Mouse (Mus musculus): ENCODE results near the gene Dbn1.
A peak's percentile ranks its signal among the peaks of the same experiment; 100 is the strongest.

The Dbn1 gene

GRCm38 (mm10) chr13:55478036-55478435 lies 9.9 kb downstream of the Dbn1 start:
- peak; percentile 76 for DNase-seq (ENCODE audit: low spot score)

- DNase-seq (ENCODE audit: low spot score), result no peak
Observed at GRCm38 (mm10) chr13:55477492-55477891, 10.4 kb downstream of the Dbn1 start.

GRCm38 (mm10) chr13:55476256-55476655 lies 11.7 kb downstream of the Dbn1 start:
- DNase-seq (ENCODE audit: low spot score), result no peak

GRCm38 (mm10) chr13:55475750-55476149 lies 12.2 kb downstream of the Dbn1 start:
- no peak for DNase-seq (ENCODE audit: low spot score)

- peak; percentile 57 for DNase-seq (ENCODE audit: low spot score)
Observed at GRCm38 (mm10) chr13:55474621-55475069, 13.3 kb downstream of the Dbn1 start.

- DNase-seq (ENCODE audit: low spot score), result no peak
Observed at GRCm38 (mm10) chr13:55473961-55474360, 13.9 kb downstream of the Dbn1 start.

GRCm38 (mm10) chr13:55473076-55473831 lies 14.7 kb downstream of the Dbn1 start:
- DNase-seq (ENCODE audit: low spot score), result peak; percentile 59

GRCm38 (mm10) chr13:55472132-55473022 lies 15.5 kb downstream of the Dbn1 start:
- peak; percentile 74 for DNase-seq (ENCODE audit: low spot score)

GRCm38 (mm10) chr13:55471819-55472131 lies 16.1 kb downstream of the Dbn1 start:
- no peak for DNase-seq (ENCODE audit: low spot score)

GRCm38 (mm10) chr13:55471156-55471818 lies 16.6 kb downstream of the Dbn1 start:
- peak; percentile 92 for DNase-seq (ENCODE audit: low spot score)

GRCm38 (mm10) chr13:55470372-55470771 lies 17.5 kb downstream of the Dbn1 start:
- DNase-seq (ENCODE audit: low spot score), result peak; percentile 45

GRCm38 (mm10) chr13:55468851-55469560 lies 18.9 kb downstream of the Dbn1 start:
- peak; percentile 81 for DNase-seq (ENCODE audit: low spot score)

- DNase-seq (ENCODE audit: low spot score), result no peak
Observed at GRCm38 (mm10) chr13:55465830-55466440, 22.0 kb downstream of the Dbn1 start.

- DNase-seq (ENCODE audit: low spot score), result peak; percentile 51
Observed at GRCm38 (mm10) chr13:55465184-55465583, 22.7 kb downstream of the Dbn1 start.

GRCm38 (mm10) chr13:55464027-55464884 lies 23.7 kb downstream of the Dbn1 start, which contains the start of gene Prr7:
TSS of gene Prr7 (plus strand) at chr13:55464267.
- DNase-seq (ENCODE audit: low spot score), result peak; percentile 79

- DNase-seq (ENCODE audit: low spot score), result no peak
Observed at GRCm38 (mm10) chr13:55463399-55464026, 24.4 kb downstream of the Dbn1 start.

GRCm38 (mm10) chr13:55462965-55463364 lies 24.9 kb downstream of the Dbn1 start:
- DNase-seq (ENCODE audit: low spot score), result no peak

GRCm38 (mm10) chr13:55451785-55452549 lies 35.9 kb downstream of the Dbn1 start:
- DNase-seq (ENCODE audit: low spot score), result no peak

GRCm38 (mm10) chr13:55451296-55451695 lies 36.6 kb downstream of the Dbn1 start:
- DNase-seq (ENCODE audit: low spot score), result no peak

Measured in testis, postnatal 10 days (tissue).